Mouse (Mus musculus) urinary bladder, postnatal 36 days (tissue): Measurements from ENCODE around the gene Tprn.
"Not testable (repeated sequence)": the region's sequence is repeated elsewhere in the genome, so short reads cannot be mapped to it uniquely, and the experiment has no call there.

Source experiments
- DNase-seq, 2 experiments: peaks; one replicate each; pipeline ENCODE4 v3.0.0; 2022; ENCODE audit warnings: low spot score in 2 of 2, mixed read lengths in 1 of 2

Tprn gene

GRCm38 (mm10) chr2:25237522-25237921 is 24.9 kb upstream of the Tprn start:
- peak; percentile 79 to 81 for DNase-seq

- DNase-seq: no peak
Measured at GRCm38 (mm10) chr2:25238106-25238505, 24.3 kb upstream of the Tprn start.

- no peak for DNase-seq
Measured at GRCm38 (mm10) chr2:25239766-25240165, 22.7 kb upstream of the Tprn start.

GRCm38 (mm10) chr2:25240310-25240709 is 22.1 kb upstream of the Tprn start:
- DNase-seq: no peak

GRCm38 (mm10) chr2:25240723-25241437 is 21.5 kb upstream of the Tprn start:
- DNase-seq: peak; percentile 43 to 71

- DNase-seq: no peak
Measured at GRCm38 (mm10) chr2:25241438-25241775, 21.0 kb upstream of the Tprn start.

- DNase-seq: no peak
Measured at GRCm38 (mm10) chr2:25242101-25242506, 20.3 kb upstream of the Tprn start, which contains the start of the genes Rnf208 and Cysrt1. TSS of gene Rnf208 (plus strand) at chr2:25242255. TSS of gene Cysrt1 (minus strand) at chr2:25242452.

GRCm38 (mm10) chr2:25243342-25243741 is 19.1 kb upstream of the Tprn start:
- no peak for DNase-seq

- no peak for DNase-seq
Measured at GRCm38 (mm10) chr2:25244144-25244543, 18.3 kb upstream of the Tprn start.

- no peak for DNase-seq
Measured at GRCm38 (mm10) chr2:25246183-25247072, 16.0 kb upstream of the Tprn start, which contains the start of gene AL732309.1. TSS of gene AL732309.1 (minus strand) at chr2:25246863.

- no peak for DNase-seq
Measured at GRCm38 (mm10) chr2:25252331-25252730, 10.1 kb upstream of the Tprn start.

GRCm38 (mm10) chr2:25255284-25255779 is 7.1 kb upstream of the Tprn start, which contains the start of gene Tmem203:
TSS of gene Tmem203 (plus strand) at chr2:25255439.
- DNase-seq: peak; percentile 86

- DNase-seq: peak in 1 of 2 experiments; percentile 52
Measured at GRCm38 (mm10) chr2:25256443-25257109, 5.8 kb upstream of the Tprn start.

GRCm38 (mm10) chr2:25257250-25257649 is 5.2 kb upstream of the Tprn start:
- not testable (repeated sequence) for DNase-seq

- DNase-seq: no peak
Measured at GRCm38 (mm10) chr2:25258887-25259286, 3.5 kb upstream of the Tprn start.

- DNase-seq: no peak
Measured at GRCm38 (mm10) chr2:25261870-25262269, 548 bp upstream of the Tprn start.

GRCm38 (mm10) chr2:25262795-25263622 is 591 bp downstream of the Tprn start:
- DNase-seq: no peak

GRCm38 (mm10) chr2:25263623-25264285 is 1.3 kb downstream of the Tprn start:
- no peak for DNase-seq

GRCm38 (mm10) chr2:25264286-25264660 is 1.9 kb downstream of the Tprn start:
- DNase-seq: no peak

- no peak for DNase-seq
Measured at GRCm38 (mm10) chr2:25264851-25265250, 2.4 kb downstream of the Tprn start.
